Mouse (Mus musculus) liver, embryonic 14.5 days (tissue): ENCODE measurements around the gene Kcnh7.

ENCODE experiments used
- CTCF ChIP-seq: IDR thresholded peaks from 2 replicates; pipeline ENCODE4 v1.5.1; 2016; ENCODE audit warnings: antibody characterized with exemption, low read depth, control low read depth
- EP300 ChIP-seq: IDR thresholded peaks from 2 replicates; pipeline ENCODE4 v1.6.1; 2016; ENCODE audit warnings: antibody characterized with exemption, low read depth

- TF ChIP-seq EP300 (no peak), CTCF (no peak)
Measured at GRCm38 (mm10) chr2:63014909-63015308, 169.2 kb downstream of the Kcnh7 start.
